Mouse (Mus musculus) c-Kit-positive CD71-positive TER-119-positive erythroid progenitor cells, embryonic 14.5 days (primary cell): ENCODE data around the gene Hexdc.

Source experiments
- DNase-seq: peaks from one replicate; pipeline ENCODE4 v3.0.0-alpha.2; 2013; ENCODE audit warnings: low spot score

The Hexdc gene

DNA sequence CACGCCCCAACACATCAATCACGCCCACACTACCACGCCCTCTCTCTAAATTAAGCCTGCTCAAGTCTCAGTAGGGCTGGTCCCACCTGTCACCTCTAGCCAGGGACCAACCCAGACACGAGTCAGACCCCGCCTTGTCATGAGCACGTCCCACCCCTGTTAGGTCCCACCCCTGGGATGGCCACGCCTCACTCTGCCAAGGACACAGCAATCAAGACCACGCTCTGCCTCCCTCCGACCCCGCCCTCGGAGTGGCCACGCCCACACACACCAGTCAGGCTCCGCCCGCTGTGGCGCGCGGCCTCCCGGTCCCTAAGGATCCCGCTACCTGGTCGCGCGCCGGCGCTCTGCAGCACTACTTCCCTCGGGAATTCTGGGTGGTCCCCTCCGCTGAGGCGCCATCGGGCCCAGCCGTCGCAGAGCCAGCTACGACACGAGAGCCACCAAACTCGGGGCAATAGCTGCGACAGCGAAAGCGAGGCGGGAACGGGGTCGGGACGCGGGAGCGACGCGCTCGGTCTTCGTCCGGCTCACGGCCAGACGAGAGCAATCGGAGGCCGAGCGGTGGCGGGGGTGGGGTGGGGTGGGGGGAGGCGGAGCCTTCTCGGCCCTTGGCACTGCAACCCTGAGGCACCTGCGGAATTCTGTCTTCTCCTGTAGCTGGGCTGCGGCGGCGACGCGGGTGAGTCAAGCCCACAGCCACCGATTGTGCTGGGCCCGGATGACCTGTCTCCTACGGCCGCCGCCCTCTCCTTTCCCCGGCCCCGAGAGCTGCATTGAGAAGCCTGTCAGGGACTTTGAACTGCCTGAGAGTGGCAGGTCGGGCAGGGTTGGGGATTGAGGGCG is at the start of gene Hexdc, which contains the start of gene Ogfod3:
Gene Hexdc, plus strand, starts transcription at position 273 of the 846 bp plus-strand sequence.
Gene Ogfod3, minus strand, starts transcription at position 551 of the 846 bp plus-strand sequence.
- peak; percentile 98 for DNase-seq

DNA sequence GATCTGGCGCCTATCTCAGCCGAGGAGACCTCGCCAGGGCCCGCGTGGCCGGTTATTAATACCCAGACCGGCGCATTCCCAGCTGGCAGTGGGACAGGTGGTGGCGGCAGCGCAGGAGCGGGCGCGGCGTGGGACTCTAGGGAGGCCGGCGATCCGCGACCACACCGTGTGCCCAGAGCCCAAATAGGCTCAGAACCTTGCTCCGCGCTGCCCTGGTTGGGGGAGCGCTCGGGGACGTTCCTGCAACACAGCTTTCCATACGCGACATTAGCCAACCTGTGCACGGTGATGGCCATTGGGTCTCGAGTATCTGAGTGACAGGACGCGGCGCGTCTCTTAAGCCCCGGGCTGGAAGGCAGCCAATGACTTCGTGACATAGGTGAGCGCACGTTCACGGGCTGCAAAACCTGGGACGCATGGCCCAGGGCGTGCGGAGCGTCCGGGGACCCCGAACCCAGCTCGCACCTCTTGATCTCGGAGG is 47.8 kb upstream of the Hexdc start:
- DNase-seq = no peak

DNA sequence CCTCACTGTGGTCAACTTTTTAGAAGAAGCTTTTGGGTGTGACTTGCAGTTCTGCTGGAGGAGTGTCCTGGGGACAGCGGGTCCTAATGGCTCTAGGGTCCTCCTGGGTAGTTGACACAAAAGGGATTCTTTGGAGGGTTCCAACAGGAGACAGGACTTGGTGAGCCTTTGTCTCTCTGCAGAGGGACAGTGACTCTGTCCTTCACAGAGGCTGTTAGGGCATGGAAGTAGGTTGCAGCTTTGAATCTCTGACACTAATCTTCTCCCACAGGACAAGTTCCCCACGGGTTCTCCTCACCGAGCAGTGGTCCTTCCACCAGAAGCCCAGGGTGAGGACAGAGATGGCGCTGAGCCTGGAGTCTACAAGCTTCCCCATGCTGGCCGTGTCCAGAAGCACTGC is 44.3 kb upstream of the Hexdc start, which contains the start of gene Uts2r:
Gene Uts2r, plus strand, starts transcription at position 301 of the 400 bp plus-strand sequence.
- no peak for DNase-seq

DNA sequence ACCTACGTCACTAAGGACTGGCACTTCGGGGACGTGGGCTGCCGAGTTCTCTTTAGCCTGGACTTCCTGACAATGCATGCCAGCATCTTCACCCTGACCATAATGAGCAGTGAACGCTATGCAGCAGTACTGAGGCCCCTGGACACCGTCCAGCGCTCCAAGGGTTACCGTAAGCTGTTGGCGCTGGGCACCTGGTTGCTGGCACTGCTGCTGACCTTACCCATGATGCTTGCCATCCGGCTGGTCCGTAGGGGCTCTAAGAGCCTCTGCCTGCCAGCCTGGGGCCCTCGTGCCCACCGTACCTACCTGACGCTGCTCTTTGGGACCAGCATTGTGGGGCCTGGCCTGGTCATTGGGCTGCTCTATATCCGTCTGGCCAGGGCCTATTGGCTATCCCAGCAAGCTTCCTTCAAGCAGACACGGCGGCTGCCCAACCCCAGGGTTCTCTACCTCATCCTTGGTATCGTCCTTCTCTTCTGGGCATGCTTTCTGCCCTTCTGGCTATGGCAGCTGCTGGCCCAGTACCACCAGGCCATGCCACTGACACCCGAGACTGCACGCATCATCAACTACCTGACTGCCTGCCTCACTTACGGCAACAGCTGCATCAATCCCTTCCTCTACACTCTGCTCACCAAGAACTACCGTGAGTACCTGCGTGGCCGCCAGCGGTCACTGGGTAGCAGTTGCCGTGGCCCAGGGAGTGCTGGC is 43.4 kb upstream of the Hexdc start:
- no peak for DNase-seq

DNA sequence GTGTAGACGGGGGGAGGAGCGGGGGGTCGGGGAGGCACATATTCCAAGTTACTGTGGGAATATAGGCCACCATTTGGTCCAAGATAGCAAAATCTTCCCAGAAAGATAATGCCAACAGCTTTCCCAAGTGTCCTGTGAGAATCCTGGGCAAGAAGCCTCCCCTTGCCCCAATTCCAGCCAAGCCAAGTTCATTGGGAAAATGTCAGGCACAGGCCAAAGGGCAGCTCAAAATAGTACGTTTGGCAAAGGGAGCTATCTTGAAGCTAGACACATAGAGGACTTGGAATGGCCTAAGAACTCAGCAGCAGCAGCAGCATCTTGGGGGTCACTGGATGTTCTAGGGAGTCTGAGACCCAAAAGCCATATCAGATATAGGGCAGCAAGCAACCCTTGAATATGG is 40.5 kb upstream of the Hexdc start:
- DNase-seq = no peak

DNA sequence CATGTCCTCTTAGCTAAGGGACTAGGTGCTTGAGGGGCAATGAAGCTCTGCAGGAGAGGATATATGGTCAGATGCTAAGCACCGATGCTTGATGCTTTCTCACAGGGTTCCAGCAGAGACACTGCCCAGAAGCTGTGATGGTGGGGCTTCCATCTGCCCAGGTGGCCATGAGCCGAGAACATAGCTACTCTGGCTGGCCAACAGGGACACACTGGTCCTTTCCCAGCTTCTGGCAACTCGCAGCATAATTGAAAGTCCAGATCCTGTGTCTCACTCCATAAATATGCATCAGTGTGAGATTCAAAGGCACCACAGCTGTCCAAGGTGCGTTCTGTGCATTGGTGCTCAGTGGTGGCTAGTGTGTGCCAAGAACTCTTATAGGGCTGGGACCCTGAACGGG is 31.0 kb upstream of the Hexdc start:
- DNase-seq = no peak

GRCm38 (mm10) chr11:121174234-121174633 is 30.0 kb upstream of the Hexdc start:
- DNase-seq = no peak

DNA sequence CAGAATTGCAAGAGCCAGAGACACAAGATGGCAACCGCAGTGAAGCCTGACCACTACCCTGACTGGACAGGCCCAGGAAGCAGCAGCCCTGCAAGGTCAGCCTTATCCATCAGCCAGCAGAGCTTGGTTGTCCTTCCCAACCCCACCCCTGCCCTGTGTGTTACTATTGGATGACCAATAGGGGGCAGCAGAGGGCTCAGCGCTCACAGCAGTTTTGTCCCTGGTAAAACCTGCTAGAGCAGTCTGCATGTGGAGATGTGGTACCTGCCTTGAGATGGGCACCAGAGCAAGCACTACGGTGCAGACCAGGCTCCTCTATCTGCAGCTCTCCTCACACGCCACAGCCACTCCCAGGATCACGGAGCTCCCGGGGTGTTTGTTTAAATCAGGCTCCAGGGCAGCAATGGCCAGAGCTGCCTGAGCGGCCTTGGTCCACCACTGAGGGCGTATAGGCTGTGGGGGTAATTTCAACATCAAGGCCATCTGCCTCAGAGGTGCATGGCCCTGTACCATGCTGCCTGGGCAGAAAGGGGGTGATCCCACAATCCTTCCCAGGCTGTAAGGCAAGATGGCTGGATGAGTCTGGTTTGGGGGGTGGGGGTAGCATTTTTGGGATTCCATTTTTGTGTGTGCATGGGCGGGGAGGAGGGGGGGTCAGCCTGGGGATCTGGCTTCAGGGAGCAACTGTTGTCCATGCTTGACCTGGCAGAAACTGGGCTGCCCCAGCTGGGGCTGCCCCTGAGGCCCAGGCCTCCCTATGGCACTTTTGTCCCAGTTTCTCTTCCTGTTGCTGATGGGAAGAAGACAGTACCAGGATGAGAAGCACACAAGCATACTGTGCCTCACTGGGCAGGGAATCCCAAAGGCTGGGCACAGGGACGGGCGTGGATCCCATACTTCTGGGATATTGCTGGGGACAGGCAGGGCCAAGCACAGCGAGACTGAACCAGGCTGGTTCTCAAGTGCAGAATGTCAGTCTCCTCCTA is 27.7 kb upstream of the Hexdc start:
- peak; percentile 62 for DNase-seq

GRCm38 (mm10) chr11:121189681-121190080 is 14.6 kb upstream of the Hexdc start:
- DNase-seq = no peak

DNA sequence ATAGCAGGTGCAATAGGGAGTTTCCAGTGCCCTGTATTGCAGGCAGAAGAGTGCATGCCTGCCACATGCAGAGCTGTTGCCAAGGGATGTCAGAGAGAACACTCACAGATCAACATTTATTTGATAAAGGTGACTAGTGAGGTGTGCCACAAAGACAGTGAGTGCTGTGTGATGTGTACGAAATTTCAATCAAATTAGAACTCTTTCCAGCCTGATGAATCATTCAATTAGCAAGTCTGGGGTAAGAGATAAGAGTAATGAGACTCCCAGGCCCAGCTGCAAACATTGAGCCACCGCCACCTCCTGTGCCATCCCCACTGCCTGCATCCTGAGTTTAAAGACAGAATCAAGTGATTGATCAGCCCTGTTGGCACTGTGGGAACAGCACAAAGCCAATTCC is 11.5 kb upstream of the Hexdc start:
- DNase-seq = no peak

GRCm38 (mm10) chr11:121193415-121193814 is 10.8 kb upstream of the Hexdc start:
- no peak for DNase-seq

DNA sequence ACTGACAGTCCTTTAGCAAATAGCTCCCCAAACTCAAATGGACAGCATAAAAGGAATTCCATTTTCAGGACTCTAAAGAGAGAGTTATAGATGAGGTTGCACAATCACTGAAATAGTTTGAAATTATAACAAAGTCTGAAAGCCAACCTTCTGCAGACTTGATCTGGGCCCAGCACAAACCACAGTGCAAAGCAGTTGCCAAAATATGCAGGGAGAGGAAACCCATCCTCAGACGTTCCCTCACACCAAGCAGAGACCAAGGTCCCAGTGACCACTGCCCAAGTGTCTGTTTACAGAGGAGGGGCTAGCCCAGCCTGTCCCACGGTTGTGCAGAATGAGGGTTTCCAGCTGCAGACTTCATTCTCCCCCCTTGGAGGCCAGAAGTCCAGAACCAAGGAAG is 5.6 kb upstream of the Hexdc start:
- no peak for DNase-seq

DNA sequence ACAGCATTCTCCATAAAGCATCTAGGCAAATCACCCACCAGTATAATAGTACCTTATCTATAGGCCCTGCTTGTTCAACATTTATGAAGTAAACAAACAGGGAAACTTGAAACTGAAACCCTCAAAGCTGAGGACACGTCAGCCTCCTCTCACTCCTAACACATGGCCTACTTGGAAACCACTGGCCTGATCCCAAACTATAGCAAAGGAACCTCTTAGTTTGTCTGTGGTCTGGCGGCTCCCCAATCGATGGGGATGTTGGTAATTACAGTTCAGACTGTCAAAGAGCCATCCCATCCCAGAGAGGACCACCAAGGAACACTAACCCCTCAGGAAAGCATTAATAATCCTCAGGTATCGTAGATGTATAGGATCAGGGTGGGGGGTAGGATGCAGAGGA is 4.4 kb upstream of the Hexdc start:
- DNase-seq = no peak

DNA sequence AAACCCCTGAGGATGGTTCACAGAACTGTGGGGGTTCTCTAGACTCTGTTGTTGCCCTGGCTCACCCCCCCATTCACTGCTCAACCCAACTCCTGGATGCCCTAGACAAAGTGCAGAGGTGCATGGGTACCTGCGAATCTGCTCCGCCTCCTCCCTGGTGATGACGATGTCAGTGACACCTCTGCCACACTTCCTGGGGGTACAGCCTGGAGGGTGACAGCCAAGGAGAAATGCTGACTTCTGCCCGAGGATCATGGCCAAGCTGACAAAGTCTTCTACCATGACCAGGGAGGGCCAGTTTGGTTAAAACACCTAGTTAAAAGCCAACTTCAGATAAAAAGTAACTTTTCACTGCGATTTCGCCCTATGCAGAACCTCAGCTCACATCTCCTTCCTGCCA is 3.5 kb upstream of the Hexdc start:
- DNase-seq = no peak

DNA sequence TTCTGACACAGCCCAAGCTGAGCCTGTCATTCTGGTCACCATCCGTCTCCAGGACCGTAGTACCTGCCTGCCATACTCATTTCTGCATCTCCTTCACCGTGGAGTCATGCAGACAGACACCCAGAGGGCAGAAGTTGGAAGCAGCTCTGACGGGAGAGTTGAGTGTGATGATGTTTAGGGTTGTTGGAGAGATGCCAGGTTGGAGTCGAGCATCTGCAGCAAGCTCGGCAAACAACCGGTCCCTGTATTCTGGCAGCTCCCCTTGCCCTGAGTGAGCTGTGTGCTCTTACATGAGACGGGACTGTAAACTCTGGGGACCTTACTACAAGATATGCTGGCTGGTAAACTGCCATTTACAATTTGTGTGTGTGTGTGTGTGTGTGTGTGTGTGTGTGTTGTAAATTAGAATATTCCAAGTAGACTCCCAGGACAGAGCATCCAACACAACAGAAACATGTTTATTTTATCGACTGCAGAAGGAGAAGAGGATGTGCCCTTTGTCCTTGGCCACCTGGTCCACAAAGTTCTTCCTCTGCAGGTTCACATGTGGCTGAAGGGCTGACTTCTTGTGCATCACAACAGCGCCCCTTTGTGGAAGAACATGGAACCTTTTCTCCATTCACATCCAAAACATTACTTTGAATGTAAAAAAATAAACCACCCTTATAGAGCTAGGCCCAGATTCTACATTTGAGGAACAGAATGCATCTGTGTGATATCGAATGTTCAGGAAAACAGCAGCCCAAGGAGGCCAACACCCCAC is 2.6 kb upstream of the Hexdc start:
- peak; percentile 20 for DNase-seq

DNA sequence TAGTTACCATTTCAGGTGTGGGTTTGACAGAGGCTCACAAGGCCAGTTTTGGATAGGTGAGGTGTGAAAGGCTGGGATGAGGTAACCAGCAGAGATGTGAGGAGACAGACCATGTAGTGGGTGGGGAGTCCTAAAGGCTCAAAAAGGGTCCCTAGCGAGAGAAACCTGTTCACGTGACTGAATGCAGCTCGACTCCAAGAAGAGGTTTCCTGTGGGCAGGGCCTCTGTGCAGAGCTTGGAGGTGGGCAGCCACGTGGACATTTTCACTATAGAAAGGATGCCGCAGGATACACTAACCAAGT is 423 bp upstream of the Hexdc start:
- DNase-seq = no peak

GRCm38 (mm10) chr11:121216831-121217230 is 12.6 kb downstream of the Hexdc start:
- DNase-seq = no peak

DNA sequence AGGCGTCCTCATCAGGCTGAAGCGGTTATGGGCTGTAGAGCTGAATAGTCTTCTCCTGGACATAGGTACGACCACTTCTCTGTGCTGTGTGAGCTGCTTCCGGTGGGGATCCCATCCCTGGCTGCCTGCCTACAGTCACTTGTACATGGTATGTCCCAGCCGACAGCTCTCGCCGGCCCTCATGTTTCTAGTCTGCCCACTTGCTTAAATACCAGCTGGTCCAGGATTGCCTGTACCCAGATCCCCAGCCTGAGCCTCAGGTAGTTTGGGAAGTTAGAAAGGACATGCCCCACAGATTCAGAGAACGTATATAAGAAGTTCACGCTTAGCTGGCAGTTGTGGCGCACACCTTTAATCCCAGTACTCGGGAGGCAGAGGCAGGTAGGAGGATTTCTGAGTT is 15.5 kb downstream of the Hexdc start:
- no peak for DNase-seq

GRCm38 (mm10) chr11:121220771-121221170 is 16.5 kb downstream of the Hexdc start:
- DNase-seq = no peak

DNA sequence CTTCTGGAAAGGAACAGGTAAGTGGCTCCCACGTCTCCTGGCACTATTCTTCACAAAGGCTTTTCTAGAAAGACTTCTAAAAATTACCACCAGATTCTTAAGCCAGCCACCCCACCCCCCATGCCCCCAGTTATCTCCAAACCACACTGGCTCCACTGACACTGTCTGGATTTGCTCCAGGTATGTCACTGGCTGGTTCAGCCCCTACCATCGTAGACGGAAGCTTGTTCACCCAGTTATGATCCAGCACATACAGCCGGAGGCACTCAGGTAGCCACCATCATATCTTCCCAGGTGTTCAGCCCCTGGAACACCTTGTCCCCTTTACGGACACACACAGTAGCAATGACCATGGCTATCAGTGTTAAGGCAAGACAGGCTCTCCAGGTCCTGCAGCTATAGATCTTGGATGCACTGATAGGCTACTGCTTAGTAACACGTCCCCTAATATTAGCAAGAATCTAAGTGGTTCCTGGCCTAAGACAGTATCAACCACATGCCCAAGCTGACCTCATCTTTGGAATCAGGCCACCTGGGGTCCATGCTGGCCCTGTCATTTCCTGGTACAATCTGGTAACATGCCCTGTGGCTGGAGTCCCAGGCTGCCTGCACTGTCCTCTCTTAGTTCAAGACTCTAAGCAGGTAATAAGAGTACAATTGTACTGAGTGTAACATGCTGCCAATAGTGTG is 17.2 kb downstream of the Hexdc start:
- DNase-seq = no peak
